Mouse (Mus musculus): ENCODE results near the gene Ttc32.

DNA sequence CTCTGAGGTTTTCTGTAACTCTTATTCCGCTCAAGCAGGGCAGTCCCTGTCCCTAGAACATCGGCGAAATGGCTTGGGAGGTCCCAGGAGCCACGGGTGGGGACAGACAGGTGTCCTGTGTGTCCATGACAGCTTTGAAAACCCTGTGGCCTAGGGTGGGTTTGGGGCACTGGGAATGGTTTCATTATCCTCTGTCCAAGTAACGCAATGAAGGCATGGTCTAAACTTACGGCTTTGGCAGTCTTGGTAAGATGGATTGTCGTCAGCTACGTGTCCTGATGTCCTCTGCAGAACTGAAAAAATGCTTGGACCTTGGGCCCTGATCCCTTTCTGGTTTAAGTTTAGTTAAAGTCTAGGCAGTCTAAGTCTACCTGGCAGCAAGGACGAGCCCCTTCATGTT is 30.2 kb downstream of the Ttc32 start:
- TF ChIP-seq CTCF (conservative IDR thresholded peaks at IDR 0.05; ENCODE audit: low read length) (no peak), POU5F1 (IDR thresholded peaks at IDR 0.05; ENCODE audit: borderline replicate concordance, low read length) (no peak), NANOG (IDR thresholded peaks at IDR 0.05; ENCODE audit: borderline replicate concordance, low read length) (no peak)
